ENCODE assay signal across 22 mouse cellular contexts in the genomic region with DNA sequence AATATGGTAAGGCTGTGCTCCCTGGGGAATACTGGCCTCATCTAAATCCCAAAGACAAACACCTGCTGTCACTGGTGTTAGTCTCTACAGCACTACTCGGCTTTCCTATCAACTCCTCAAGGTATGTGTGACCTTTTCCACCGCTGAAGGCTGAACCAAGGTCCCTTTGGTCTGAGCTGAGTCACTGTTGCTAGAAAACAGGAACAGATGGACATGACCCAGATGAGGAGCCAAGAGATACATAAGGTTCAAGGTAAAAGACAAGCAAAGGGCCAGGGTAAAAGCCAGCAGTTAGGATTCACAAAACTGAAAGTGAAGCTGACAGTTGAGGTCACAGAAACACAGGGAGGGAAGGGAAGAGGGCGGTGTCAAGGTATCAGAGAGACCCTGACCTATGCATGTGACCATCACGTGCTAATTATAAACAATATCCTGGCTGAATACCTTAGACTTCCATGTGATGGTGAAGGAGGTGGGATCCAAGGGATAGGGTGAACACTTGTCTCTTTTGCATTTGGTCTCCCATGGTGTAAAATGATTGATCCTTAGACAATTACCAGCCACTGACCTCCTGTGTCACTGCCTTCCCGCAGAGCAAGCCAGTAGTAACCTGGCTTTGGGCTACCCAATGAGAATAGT.
DNase-seq lines count a peak whose midpoint lies in the region; ATAC-seq and TF ChIP-seq lines count a peak whose summit lies in the region.
"Had no signal": no experiment of that assay in that cellular context is flagged by ENCODE, and none has a peak within 500 bp of the region (broad histone marks: within the 10 kb centered on the region; RNA-seq: fewer than 3 reads in every experiment).

No protein-coding gene starts in this region.

- H3K27ac ChIP-seq in hindbrain, embryonic 10.5 days = 0 out of 2 replicates have a peak overlapping the region, but pooled peaks have one; percentile 40
- H3K27ac ChIP-seq in hindbrain, postnatal 0 days = no peak overlapping the region
- H3K27ac ChIP-seq: heart, embryonic 15.5 days; limb, embryonic 13.5 days; liver, embryonic 13.5 days; midbrain, embryonic 15.5 days; neural tube, embryonic 12.5 days had no signal

- TF ChIP-seq CTCF in hindbrain, postnatal 0 days (IDR thresholded peaks at IDR 0.05; ENCODE audit: low read depth) = no peak

- H3K9me3 ChIP-seq in hindbrain, embryonic 10.5 days = no peaks in the 10 kb centered on the region
- no peaks in the 10 kb centered on the region for H3K9me3 ChIP-seq in hindbrain, postnatal 0 days (ENCODE audit: low read length)
- H3K9me3 ChIP-seq: heart, embryonic 15.5 days; limb, embryonic 13.5 days; liver, embryonic 13.5 days; midbrain, embryonic 15.5 days; neural tube, embryonic 12.5 days had no signal

- H3K4me2 ChIP-seq in hindbrain, postnatal 0 days (ENCODE audit: low read depth, low read length) = no peak overlapping the region
- H3K4me2 ChIP-seq: heart, embryonic 15.5 days; limb, embryonic 13.5 days; liver, embryonic 13.5 days; midbrain, embryonic 15.5 days; neural tube, embryonic 12.5 days had no signal

- WGBS in hindbrain, embryonic 10.5 days = 67% methylated on average over 5 of the region's 5 CpGs
- WGBS in hindbrain, postnatal 0 days = 58% methylated on average over 5 of the region's 5 CpGs

- H3K9ac ChIP-seq in hindbrain, postnatal 0 days (replicated peaks; ENCODE audit: low read length) = no peak overlapping the region
- H3K9ac ChIP-seq: heart, embryonic 15.5 days; limb, embryonic 13.5 days; liver, embryonic 13.5 days; midbrain, embryonic 15.5 days; neural tube, embryonic 12.5 days had no signal

- H3K4me3 ChIP-seq in hindbrain, embryonic 10.5 days = no peak overlapping the region
- no peak overlapping the region for H3K4me3 ChIP-seq in hindbrain, postnatal 0 days (ENCODE audit: low read length)
- H3K4me3 ChIP-seq: heart, embryonic 15.5 days; limb, embryonic 13.5 days; liver, embryonic 13.5 days; midbrain, embryonic 15.5 days; neural tube, embryonic 12.5 days had no signal

- peak; percentile 71 for DNase-seq in adrenal gland, adult 8-10 months
- DNase-seq in adrenal gland, postnatal 4 days (ENCODE audit: low spot score in 2 of 2) = no peak
- DNase-seq in hindbrain, embryonic 10.5 days (ENCODE audit: low spot score) = no peak
- DNase-seq in hindbrain, postnatal 0 days (ENCODE audit: low spot score) = no peak
- DNase-seq in ES-CJ7 (ENCODE audit: low read depth, low spot score) = peak; percentile 44
- peak; percentile 37 to 52 for DNase-seq in adrenal gland, postnatal 36 days
- no peak for DNase-seq in spleen, adult 12 weeks (ENCODE audit: low spot score)
- DNase-seq: gastrocnemius, postnatal 36 days; heart, postnatal 36 days; kidney, adult 18-20 months; kidney, postnatal 4 days; liver, embryonic 13.5 days; lung, adult 2 months; lung, postnatal 14 days; retina, postnatal 1 day; right cerebral cortex, postnatal 25 days had no signal

- peaks cover 20% of the 10 kb centered on the region for H3K4me1 ChIP-seq in hindbrain, embryonic 10.5 days (replicated peaks)
- H3K4me1 ChIP-seq in hindbrain, postnatal 0 days (ENCODE audit: insufficient read depth, low read length) = no peaks in the 10 kb centered on the region
- H3K4me1 ChIP-seq: limb, embryonic 13.5 days; liver, embryonic 13.5 days; midbrain, embryonic 15.5 days; neural tube, embryonic 12.5 days had no signal

- H3K27me3 ChIP-seq in hindbrain, embryonic 10.5 days (ENCODE audit: insufficient read depth, poor library complexity, severe bottlenecking) = 0 out of 2 replicates have a peak, but pooled peaks cover 4% of the 10 kb centered on the region
- H3K27me3 ChIP-seq in hindbrain, postnatal 0 days (ENCODE audit: insufficient read depth, low read length) = no peaks in the 10 kb centered on the region
- H3K27me3 ChIP-seq: heart, embryonic 15.5 days; limb, embryonic 13.5 days; liver, embryonic 13.5 days; midbrain, embryonic 15.5 days; neural tube, embryonic 12.5 days had no signal

- H3K36me3 ChIP-seq in hindbrain, embryonic 10.5 days = no peaks in the 10 kb centered on the region
- H3K36me3 ChIP-seq in hindbrain, postnatal 0 days (ENCODE audit: insufficient read depth, low read length) = no peaks in the 10 kb centered on the region
- H3K36me3 ChIP-seq: heart, embryonic 15.5 days; limb, embryonic 13.5 days; liver, embryonic 13.5 days; midbrain, embryonic 15.5 days; neural tube, embryonic 12.5 days had no signal

- ATAC-seq in hindbrain, postnatal 0 days = no peak
- ATAC-seq: CD4-positive, CD25-positive, alpha-beta regulatory T cell, adult 4 months; forebrain, embryonic 14.5 days; midbrain, embryonic 15.5 days had no signal

Comparison
In these comparisons a context has a peak if more than half of its experiments do, and no peak if none do; other contexts are left out.
1. DNase-seq: peak in adrenal gland, adult 8-10 months (single experiment), ES-CJ7 (single experiment) and adrenal gland, postnatal 36 days (2 of 2); none in adrenal gland, postnatal 4 days (0 of 2), hindbrain, embryonic 10.5 days (single experiment), hindbrain, postnatal 0 days (single experiment) and spleen, adult 12 weeks (single experiment).